Mouse (Mus musculus) ES-E14 (cell line): Measurements from ENCODE around the gene Mogs.

Source experiments
- HCFC1 ChIP-seq: IDR thresholded peaks from 2 replicates; pipeline ENCODE4 v1.6.1; 2012; ENCODE audit warnings: low read length, inconsistent platforms, borderline replicate concordance; ENCODE audit not compliant: insufficient read depth
- ZC3H11A ChIP-seq: IDR thresholded peaks from 2 replicates; pipeline ENCODE4 v1.6.1; 2012; ENCODE audit warnings: low read depth, mild to moderate bottlenecking, inconsistent platforms, low read length, borderline replicate concordance
- ZNF384 ChIP-seq: IDR thresholded peaks from 2 replicates; pipeline ENCODE4 v1.6.1; 2012; ENCODE audit warnings: low read depth, low read length, inconsistent platforms

DNA sequence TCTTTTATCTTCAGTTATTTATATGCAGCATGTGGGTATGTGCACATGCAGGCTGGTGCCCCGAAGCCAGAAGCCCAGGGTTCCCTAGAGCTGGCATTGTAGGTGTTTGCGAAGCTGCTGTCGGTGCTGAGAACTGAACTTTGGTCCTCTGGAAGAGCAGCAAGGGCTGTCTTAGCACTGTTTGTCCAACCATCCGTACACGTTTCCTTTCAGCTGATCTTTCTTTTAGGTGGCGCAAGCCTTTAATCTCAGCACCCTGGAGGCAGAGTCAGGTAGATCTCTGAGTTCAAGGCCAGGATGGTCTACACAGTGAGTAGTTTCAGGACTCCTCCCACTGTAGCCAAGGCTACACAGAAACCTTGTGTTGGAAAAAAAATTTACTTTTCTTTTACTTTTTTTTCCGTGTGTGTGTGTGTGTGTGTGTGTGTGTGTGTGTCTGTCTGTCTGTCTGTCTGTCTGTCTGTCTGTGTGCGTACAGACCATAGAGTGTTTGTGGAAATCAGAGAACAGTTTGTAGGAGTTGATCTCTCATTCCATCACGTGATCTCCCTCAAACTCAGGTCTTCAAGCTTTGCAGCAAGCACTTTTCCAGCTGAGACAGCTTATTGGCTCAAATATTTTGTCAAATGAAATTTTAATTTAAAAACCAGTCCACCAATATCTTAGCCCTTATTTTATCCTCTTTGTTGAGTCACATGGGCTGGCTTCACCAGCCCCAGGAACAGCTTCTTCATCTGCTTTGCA lies 17.1 kb downstream of the Mogs start:
- TF ChIP-seq ZNF384 (no peak), ZC3H11A (no peak), HCFC1 (no peak)
